Mouse (Mus musculus) gastrocnemius, adult 2 months (tissue): ENCODE data around the gene Smarcad1. TPM values are rescaled to one million over a fixed set of nuclear protein-coding genes. Genes with fewer than 3 reads are reported as not detected.
"Not testable (repeated sequence)": the region's sequence is repeated elsewhere in the genome, so short reads cannot be mapped to it uniquely, and the experiment has no call there.

Experiments
- DNase-seq: peaks from one replicate; pipeline ENCODE4 v3.0.0; 2022
- H3K27ac ChIP-seq: fragments of 200-600 bp; 2 replicates; pipeline ENCODE4 v1.8.1; 2022; ENCODE audit warnings: mild to moderate bottlenecking
- H3K4me3 ChIP-seq: fragments of 200-600 bp; 2 replicates; pipeline ENCODE4 v1.8.1; 2022; ENCODE audit warnings: mild to moderate bottlenecking, moderate library complexity
- CTCF ChIP-seq: fragments of 200-600 bp; IDR thresholded peaks from 2 replicates; pipeline ENCODE4 v1.8.1; 2022; ENCODE audit warnings: antibody characterized with exemption, mild to moderate bottlenecking, moderate library complexity
- intact Hi-C: fragments of 180-260 bp; cut with DNase I; formaldehyde crosslinking; loops from one replicate; pipeline ENCODE4 v1.15.1; 2025
- long read RNA-seq, 2 experiments: library from polyadenylated mRNA; stranded (forward); transcript quantifications; one replicate each; pipeline ENCODE4 v2.0.0; 2021
- total RNA-seq, 2 experiments: library from RNA; stranded (reverse); gene quantifications; 2 replicates each; pipeline ENCODE4 v1.2.3; 2021

Gene Smarcad1
- 10 to 100 TPM; 10.2 to 11.6 TPM for total RNA-seq
- long read RNA-seq, experiment 1, full-length matches to known transcripts: 2 of 4 reads
- long read RNA-seq, experiment 1, partial matches to known transcripts: 1 of 4 reads
- long read RNA-seq, experiment 1, other reads (novel, unspliced or antisense): 1 of 4 reads
- long read RNA-seq, experiment 2, full-length matches to known transcripts: 5 of 6 reads
- long read RNA-seq, experiment 2, partial matches to known transcripts: 1 of 6 reads
- long read RNA-seq, experiment 2, other reads (novel, unspliced or antisense): 0 of 6 reads

- peak; percentile 92 for DNase-seq
- intact Hi-C loops: loop anchor here (10.0 kb wide), 1 partner anchor 1492 kb away; the partner anchor contains the start of gene Mad2l1
- TF ChIP-seq CTCF: no peak
- peak within 1 kb of the TSS; percentile 99 for H3K4me3 ChIP-seq
- H3K27ac ChIP-seq: peak within 1 kb of the TSS; percentile 98
Observed at GRCm38 (mm10) chr6:65042491-65043171, at the start of gene Smarcad1. Smarcad1 (plus strand) TSS chr6:65042583.

GRCm38 (mm10) chr6:64996824-64997421 is 45.5 kb upstream of the Smarcad1 start:
- intact Hi-C loops: no loop called here
- peak; percentile 11; the same call in 1 of the 2 replicates for TF ChIP-seq CTCF
- DNase-seq: no peak
- Histone ChIP-seq H3K4me3 (no peak overlapping the region), H3K27ac (no peak overlapping the region)

GRCm38 (mm10) chr6:64997805-64998204 is 44.6 kb upstream of the Smarcad1 start:
- no peak for DNase-seq
- no peak overlapping the region for H3K27ac ChIP-seq
- TF ChIP-seq CTCF: no peak
- intact Hi-C loops: no loop called here
- no peak overlapping the region for H3K4me3 ChIP-seq

- DNase-seq, H3K27ac ChIP-seq, H3K4me3 ChIP-seq, intact Hi-C loops: not testable (repeated sequence)
Observed at GRCm38 (mm10) chr6:65000757-65001156, 41.6 kb upstream of the Smarcad1 start.

- H3K27ac ChIP-seq: no peak overlapping the region
- no peak for DNase-seq
- H3K4me3 ChIP-seq: no peak overlapping the region
- intact Hi-C loops: no loop called here
- no peak for TF ChIP-seq CTCF
Observed at GRCm38 (mm10) chr6:65002196-65002595, 40.2 kb upstream of the Smarcad1 start.

GRCm38 (mm10) chr6:65008836-65009235 is 33.5 kb upstream of the Smarcad1 start:
- no peak for TF ChIP-seq CTCF
- intact Hi-C loops: no loop called here
- Histone ChIP-seq H3K4me3 (no peak overlapping the region), H3K27ac (no peak overlapping the region)
- DNase-seq: no peak

GRCm38 (mm10) chr6:65011444-65011990 is 30.9 kb upstream of the Smarcad1 start:
- H3K27ac ChIP-seq: no peak overlapping the region
- no peak for TF ChIP-seq CTCF
- intact Hi-C loops: no loop called here
- DNase-seq: no peak
- no peak overlapping the region for H3K4me3 ChIP-seq

GRCm38 (mm10) chr6:65012142-65012541 is 30.2 kb upstream of the Smarcad1 start:
- no peak for TF ChIP-seq CTCF
- H3K27ac ChIP-seq: no peak overlapping the region
- DNase-seq: no peak
- H3K4me3 ChIP-seq: no peak overlapping the region
- intact Hi-C loops: no loop called here

GRCm38 (mm10) chr6:65017566-65017965 is 24.8 kb upstream of the Smarcad1 start:
- intact Hi-C loops: no loop called here
- H3K27ac ChIP-seq: no peak overlapping the region
- TF ChIP-seq CTCF: no peak
- no peak overlapping the region for H3K4me3 ChIP-seq
- no peak for DNase-seq

- H3K4me3 ChIP-seq, intact Hi-C loops, DNase-seq, H3K27ac ChIP-seq: not testable (repeated sequence)
Observed at GRCm38 (mm10) chr6:65018966-65019365, 23.4 kb upstream of the Smarcad1 start.

- Histone ChIP-seq H3K4me3 (no peak overlapping the region), H3K27ac (no peak overlapping the region)
- DNase-seq: no peak
- no peak for TF ChIP-seq CTCF
- intact Hi-C loops: no loop called here
Observed at GRCm38 (mm10) chr6:65021883-65022282, 20.5 kb upstream of the Smarcad1 start.

GRCm38 (mm10) chr6:65023053-65023452 is 19.3 kb upstream of the Smarcad1 start:
- DNase-seq: no peak
- H3K27ac ChIP-seq: no peak overlapping the region
- no peak for TF ChIP-seq CTCF
- intact Hi-C loops: no loop called here
- no peak overlapping the region for H3K4me3 ChIP-seq

- no peak for TF ChIP-seq CTCF
- H3K4me3 ChIP-seq: no peak overlapping the region
- no peak overlapping the region for H3K27ac ChIP-seq
- intact Hi-C loops: no loop called here
- DNase-seq: no peak
Observed at GRCm38 (mm10) chr6:65024668-65025067, 17.7 kb upstream of the Smarcad1 start.
